Mouse (Mus musculus): Measurements from ENCODE around the gene Bbs5.
"Not testable (repeated sequence)": the region's sequence is repeated elsewhere in the genome, so short reads cannot be mapped to it uniquely, and the experiment has no call there.

Bbs5 gene

DNA sequence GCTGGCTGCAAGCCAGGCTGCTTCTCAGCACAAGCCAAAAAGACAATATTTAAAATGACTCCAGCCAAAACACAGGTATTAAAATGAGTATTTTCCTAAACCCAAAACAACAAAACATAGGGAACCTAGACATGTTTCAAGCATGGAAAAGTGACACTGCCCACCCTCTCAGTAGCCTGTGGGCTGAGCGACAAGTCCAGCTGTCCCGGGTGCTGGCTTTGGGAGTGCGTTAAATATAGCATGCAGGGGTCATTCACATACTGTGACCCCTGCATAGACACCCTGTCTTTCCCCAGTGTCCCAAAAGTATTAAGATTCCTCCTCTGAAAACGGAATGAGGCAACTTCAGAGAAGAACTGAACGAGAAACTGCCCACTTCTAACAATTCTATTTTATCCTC lies 26.8 kb downstream of the Bbs5 start:
- DNase-seq: no peak

DNA sequence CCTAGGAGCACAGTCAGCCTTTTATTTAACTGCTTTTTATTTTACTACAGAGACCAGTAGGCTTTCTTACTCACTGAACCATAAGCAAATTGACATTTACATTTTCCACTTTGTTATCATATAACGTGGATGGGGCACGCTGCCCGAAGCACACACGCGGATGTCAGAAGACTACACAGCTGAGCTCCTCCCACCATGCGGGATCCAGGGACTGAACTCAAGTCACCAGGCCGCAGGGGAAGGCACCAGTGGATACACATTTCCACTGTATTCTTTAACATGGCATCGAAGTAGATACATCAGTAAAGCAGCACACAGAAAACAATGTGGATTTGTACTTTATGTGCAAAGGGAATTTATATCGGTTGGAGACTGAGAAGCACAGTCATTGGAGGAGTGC lies 28.3 kb downstream of the Bbs5 start:
- no peak for DNase-seq

DNA sequence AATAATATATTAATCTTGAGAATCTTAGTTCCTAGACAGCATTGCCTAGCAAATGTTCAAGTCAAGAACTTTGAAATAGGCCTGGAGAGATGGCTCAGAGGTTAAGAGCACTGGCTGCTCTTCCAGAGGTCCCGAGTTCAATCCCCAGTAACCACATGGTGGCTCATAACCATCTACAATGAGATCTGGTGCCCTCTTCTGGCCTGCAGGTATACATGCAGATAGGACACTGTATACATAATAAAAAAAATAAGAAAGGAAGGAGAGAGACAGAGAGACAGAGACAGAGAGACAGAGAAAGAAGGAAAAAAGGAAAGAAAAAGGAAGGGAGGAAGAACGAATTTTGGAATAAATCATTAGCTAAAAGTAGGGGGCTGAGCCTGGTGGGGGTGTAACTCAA lies 29.7 kb downstream of the Bbs5 start:
- peak in 1 of 2 experiments; percentile 13 for DNase-seq

DNA sequence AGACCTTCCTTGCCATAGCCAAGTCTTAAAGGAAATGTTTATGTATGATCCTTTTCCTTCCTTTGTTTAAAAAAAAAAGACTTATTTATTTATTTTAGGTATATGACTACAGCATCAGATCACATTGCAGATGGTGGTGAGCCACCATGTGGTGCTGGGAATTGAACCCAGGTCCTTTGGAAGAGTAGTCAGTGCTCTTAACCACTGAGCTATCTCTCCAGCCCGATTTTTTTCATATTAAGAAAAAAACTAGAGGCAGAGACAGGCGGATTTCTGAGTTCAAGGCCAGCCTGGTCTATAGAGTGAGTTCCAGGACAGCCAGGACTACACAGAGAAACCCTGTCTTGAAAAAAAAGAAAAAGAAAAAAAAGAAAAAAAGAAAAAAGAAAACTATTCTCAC lies 30.2 kb downstream of the Bbs5 start:
- DNase-seq: not testable (repeated sequence)

DNA sequence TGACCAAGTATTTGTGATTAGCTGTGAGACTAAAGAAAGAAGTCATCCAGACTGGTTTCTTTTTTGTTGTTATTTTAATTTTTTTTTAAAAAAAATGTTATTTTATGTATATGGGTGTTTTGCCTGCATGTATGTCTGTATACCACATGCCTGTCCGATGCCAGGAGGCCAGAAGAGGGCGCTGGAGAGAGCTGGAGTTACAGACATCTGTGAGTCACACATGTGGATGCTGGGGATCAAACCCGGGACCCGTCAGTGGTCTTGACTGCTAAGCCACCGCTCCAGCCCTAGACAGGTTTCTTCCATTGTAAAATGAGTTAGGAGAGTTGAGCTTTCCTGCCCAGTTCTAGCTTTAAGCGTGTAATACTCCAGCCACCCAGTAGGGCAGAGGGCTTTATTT lies 33.0 kb downstream of the Bbs5 start:
- DNase-seq: no peak

DNA sequence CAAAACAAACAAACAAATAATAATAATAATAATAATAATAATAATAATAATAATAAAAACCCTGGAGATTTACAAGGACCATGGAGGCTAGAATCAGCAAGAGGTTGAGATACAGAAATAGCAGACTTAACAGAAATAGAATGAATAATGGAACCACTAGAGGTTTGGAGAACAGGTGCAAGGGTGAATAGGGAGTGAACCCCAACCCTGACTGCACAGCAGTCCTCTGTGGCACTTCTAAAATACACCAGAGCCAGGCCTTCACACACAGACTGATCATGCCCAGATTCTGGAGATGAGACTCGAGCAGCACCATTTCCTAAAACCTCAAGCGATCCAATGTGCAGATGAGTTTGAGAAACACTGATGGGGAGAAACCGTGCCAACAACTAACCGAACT lies 35.0 kb downstream of the Bbs5 start:
- DNase-seq: no peak

DNA sequence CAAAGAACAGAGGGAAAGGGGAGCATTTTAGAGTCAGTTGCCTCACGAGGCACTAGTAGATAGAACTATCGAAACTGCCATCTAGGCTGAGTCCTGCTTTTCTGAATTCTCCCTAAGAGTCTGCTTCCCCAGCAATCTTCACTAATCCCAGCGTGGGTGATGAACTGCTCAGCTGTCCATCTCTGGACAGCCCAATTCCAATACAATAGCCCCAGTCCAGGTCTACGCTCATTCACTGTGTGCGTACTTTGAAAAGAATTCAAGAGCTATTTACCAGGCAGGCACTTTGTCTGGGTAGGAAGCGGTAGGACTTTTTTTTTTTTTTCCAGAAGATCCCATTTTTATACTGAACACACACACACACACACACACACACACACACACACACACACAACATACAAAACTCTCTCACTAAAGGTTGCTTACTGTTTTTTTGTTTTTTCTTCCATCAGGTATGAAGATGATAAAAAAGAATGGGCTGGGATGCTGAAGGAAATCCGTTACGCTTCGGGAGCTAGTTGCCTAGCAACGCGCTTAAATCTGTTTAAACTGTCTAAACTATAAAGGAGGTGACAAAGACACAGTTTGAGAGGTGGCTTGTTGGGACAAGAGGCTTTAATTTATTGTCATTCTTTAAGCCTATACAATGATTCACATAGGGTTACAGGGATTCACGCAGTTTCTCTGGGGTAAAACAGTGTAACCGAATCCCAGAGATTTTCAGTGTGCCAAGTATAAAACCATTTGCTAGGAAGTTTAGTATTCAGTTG lies 36.2 kb downstream of the Bbs5 start:
- DNase-seq: no peak

DNA sequence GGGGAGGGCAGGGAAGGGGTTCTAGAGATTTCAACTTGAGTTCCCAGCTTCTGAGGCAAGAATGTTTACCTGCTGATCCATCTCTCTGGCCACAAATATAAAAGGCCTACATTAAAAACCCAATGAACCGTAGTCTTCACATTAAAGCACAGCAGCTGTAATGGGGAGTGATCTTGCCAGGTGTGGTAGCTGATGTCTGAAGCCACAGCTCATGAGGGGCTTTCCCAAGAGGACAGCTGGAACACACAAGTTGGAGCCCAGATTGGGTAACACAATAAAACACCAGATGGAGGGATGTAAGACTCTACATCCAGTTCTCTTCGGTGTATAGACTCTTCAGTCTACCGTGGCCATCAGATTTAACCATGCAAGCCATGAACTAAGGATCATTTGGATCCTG lies 37.5 kb downstream of the Bbs5 start:
- no peak for DNase-seq

DNA sequence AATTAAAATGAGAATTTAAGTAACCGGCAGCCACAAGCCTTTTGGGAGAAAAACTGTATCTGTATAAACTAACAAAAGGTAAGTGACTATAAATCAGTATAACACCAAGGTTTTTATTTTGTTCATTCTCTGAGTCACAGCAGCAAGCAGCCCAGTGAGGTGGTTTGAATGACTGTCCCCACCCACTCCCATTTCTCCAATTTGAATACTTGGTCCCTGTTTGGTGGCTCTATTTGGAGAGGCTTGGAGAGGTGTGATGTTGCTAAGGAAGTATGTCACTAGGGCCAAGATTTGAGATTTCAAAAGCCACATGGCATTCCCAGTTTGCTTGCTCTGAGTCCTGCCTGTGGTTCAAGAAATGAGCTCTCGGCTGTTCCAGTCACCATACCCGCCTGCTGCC lies 43.2 kb downstream of the Bbs5 start:
- DNase-seq: no peak

DNA sequence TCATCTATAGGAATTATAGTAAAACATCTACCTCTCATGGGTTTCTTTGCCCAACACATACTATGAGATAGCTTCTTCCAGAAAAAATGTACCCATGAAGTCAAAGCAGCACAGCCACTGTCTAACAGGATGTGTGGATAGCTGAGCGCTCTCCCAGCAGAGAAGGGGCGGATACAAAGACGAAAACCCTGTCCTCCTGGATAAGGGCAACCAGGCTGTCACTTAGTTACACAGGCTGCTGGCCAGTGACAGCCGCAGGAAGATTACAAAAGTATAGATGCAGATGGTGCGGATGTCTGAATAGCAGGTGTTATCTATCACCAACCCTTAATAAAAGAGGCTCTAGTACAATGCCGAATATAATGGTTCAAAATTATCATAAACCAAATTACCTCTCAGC lies 43.9 kb downstream of the Bbs5 start:
- DNase-seq: no peak

DNA sequence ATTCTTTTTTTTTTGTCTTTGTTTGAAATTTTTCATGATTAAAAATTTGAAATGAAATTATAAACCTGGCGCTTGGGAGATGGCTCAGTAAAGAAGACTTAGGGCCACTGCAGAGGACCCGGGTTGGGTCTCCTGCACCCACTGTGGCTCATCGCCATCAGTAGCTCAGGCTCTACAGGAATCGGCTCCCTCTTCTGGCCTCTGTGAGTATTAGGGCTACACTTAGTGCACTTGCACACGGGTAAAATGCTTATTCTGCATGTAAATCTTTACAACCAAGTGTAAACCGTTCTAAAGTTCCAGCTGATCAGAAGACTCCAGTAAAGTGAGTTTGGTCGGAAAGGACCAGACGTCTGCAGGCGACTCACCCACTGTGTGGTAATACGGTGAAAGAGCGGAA lies 46.5 kb downstream of the Bbs5 start:
- DNase-seq: no peak

DNA sequence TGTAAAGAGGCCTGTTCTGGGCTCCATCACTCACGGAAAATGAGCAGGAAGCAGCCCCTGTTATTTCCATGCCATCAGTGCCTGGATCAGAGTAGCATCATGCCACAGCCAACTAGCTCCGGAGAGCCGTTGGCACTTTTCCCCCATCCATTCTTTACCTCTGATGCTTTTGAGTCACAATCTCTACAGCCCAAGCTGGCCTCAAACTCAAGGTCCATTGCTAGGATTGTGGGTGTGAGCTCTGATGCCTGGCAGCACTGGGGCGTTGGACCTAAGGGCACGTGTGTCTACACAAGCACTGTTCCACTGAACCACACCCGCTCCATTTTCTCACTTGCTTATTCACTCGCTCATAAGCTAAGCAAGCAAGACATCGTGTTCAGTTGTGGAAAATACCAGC lies 53.5 kb downstream of the Bbs5 start:
- DNase-seq: no peak

DNA sequence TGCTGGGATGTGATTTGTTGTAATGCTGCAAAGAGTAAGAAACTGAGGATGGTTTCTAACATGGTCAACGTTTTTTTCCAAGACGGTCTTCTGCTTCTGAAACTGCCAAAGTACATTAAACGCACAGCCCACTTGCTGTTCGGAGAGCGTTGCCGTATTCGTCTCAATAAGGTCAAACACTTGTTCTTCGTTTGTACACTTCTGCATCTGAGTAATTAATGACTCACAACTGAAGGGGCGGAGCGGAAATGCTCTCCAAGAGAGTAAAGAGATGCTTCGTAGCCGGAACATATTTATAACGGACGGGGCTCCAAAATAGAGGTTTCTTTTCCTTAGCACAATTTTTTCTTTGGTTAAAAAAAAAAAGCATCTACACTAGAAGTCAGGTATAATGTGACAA lies 65.2 kb downstream of the Bbs5 start:
- DNase-seq: peak in 1 of 2 experiments; percentile 7

DNA sequence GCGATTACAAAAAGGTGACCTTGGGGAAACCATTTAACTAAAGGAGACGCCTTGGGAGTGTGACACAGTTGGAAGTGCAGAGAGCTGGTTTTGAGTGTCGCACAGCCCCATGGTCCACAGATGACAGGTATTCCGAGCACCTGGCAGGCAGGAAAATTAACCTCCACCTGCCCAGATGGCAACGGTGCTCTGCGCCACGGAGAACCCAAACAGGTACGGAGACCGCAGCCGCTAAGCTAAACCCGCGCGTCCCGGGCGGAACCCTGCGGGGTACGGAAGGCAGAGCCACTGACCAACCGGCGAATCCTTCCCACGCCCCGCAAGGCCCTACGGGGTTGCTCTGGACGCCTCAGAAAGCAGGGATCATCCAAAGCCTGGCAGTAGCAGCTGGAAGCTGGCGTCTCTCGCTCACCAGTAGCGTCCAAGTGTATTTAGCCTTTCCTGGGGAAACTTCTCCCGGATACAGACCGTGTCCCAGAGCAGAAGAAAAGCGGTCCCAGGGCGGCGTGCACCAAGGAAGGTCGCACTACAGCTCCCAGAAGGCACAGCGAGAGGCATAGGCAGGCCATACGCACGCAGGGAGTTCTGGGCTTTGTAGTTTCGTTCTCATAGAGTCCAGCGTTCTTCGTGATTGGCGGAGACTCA lies 66.1 kb downstream of the Bbs5 start, which contains the start of gene Fastkd1:
Gene Fastkd1 (minus strand): TSS at position 536 of the 645 bp plus-strand sequence.
- DNase-seq: peak; percentile 89 to 92

DNA sequence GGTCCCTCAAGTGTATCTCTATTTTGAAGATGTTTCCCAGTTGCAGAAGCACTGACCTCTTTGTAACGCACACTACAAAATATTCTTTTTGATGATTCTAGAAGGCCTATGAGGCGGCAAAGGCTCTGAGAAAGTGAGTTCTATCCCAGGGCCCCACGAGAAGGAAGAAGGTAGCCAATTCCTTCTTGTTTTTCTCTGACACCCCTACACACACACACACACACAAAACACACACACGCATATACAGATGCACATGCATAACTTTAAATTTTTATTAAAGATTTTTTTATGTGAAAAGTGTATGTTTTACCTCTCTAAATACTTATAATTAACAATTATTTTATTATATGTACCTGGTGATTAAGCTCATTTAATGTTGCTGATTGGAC lies 66.6 kb downstream of the Bbs5 start:
- DNase-seq: no peak

DNA sequence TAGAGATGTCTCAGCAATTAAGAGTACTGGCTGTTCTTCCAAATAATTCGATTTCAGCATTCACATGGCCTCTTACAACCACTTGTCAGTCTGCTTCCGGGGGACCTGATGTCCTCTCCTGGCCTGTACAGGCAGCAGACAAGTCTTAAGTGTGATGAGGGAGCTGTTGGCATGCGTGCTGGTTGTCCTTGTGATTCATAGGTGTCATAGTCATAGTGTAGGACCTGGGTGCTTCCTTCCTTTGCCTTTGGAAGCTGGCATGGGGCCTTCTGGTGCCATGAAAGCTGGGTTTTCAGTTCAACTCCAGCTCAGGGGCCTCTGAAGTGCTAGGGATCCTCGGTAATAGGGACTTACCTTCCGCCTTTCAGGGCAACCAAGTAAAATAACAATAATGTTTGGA lies 67.2 kb downstream of the Bbs5 start:
- no peak for DNase-seq

DNA sequence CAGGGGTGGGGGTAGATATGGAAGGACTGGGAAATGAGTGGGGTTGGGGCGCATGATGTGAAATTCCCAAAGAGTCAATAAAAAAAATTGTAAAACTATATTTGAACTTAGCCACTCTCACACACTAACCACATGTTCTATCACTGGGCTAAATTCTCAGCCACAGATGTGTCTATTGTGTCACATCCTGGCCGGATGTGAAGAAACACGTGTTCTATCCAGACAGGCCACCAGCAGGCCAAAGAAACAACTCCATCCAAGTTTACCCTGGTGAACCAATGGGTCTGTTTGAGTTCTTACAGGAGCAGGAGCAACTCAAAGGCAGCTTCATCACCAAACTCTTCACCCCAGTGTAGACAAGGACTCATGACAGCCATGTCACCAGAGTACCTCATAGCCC lies 69.5 kb downstream of the Bbs5 start:
- DNase-seq: no peak
